Mouse (Mus musculus): ENCODE measurements at regions not wholly inside any gene's neighbourhood (a gene's known extent, or its start where the extent isn't known, plus 50 kb on each side); places are given as distances from the start of the nearest gene placed in this dataset.

GRCm38 (mm10) chr6:93130946-93131685 is 187.8 kb upstream of the Adamts9 start:
- no peak for DNase-seq (ENCODE audit: low read depth, low spot score)
- H3K36me3 ChIP-seq (ENCODE audit: control insufficient read depth in 1 of 2, insufficient read depth in 2 of 2, low read length in 2 of 2), result no peaks in the 10 kb centered on the region
- no peak for TF ChIP-seq ZNF384 (IDR thresholded peaks at IDR 0.05; ENCODE audit: low read depth, low read length)
- no peak for TF ChIP-seq KAT2A (conservative IDR thresholded peaks at IDR 0.05; ENCODE audit: low read depth, low read length)
- no peak for TF ChIP-seq POLR2AphosphoS2 (IDR thresholded peaks at IDR 0.05; ENCODE audit: low read length)
- TF ChIP-seq MYC (IDR thresholded peaks at IDR 0.05; ENCODE audit: low read depth, low read length), result no peak
- no peak for TF ChIP-seq ZKSCAN1 (IDR thresholded peaks at IDR 0.05; ENCODE audit: low read depth, low read length)
- TF ChIP-seq POLR2AphosphoS5 (IDR thresholded peaks at IDR 0.05; ENCODE audit: borderline replicate concordance, low read depth, low read length), result no peak
- TF ChIP-seq ELF1 (IDR thresholded peaks at IDR 0.05; ENCODE audit: low read depth, low read length), result no peak
- TF ChIP-seq CHD1 (IDR thresholded peaks at IDR 0.05; ENCODE audit: low read depth, low read length), result no peak
- no peak for TF ChIP-seq BHLHE40 (IDR thresholded peaks at IDR 0.05; ENCODE audit: borderline replicate concordance, low read depth, low read length)
- TF ChIP-seq GABPA (IDR thresholded peaks at IDR 0.05; ENCODE audit: low read depth, low read length), result no peak
- TF ChIP-seq GATA1 (IDR thresholded peaks at IDR 0.05; ENCODE audit: low read depth, low read length), result no peak
- no peak overlapping the region for H3K9ac ChIP-seq (ENCODE audit: control insufficient read depth, low read depth, low read length, poor library complexity, severe bottlenecking)
- H3K79me2 ChIP-seq (ENCODE audit: control insufficient read depth, insufficient read depth, low read length, poor library complexity), result no peaks in the 10 kb centered on the region
- H3K4me1 ChIP-seq (ENCODE audit: control insufficient read depth in 1 of 2, insufficient read depth in 2 of 2, low read length in 2 of 2), result no peaks in the 10 kb centered on the region
- H3K9me3 ChIP-seq (replicated peaks; ENCODE audit: insufficient read depth, low read length), result no peaks in the 10 kb centered on the region
- H3K4me3 ChIP-seq (ENCODE audit: control insufficient read depth in 1 of 2, insufficient read depth in 1 of 2, low read depth in 2 of 2, low read length in 2 of 2), result no peak overlapping the region
- no peaks in the 10 kb centered on the region for H3K27me3 ChIP-seq (ENCODE audit: control insufficient read depth in 1 of 2, insufficient read depth in 2 of 2, low read length in 2 of 2)
- no peak overlapping the region for H3K27ac ChIP-seq (ENCODE audit: control insufficient read depth, low read depth, low read length)

GRCm38 (mm10) chr6:93119482-93119881 is 176.2 kb upstream of the Adamts9 start:
- Histone ChIP-seq H3K9me3 (replicated peaks; ENCODE audit: insufficient read depth, low read length) (no peaks in the 10 kb centered on the region), H3K79me2 (ENCODE audit: control insufficient read depth, insufficient read depth, low read length, poor library complexity) (no peaks in the 10 kb centered on the region), H3K27ac (ENCODE audit: control insufficient read depth, low read depth, low read length) (no peak overlapping the region), H3K4me3 (ENCODE audit: control insufficient read depth in 1 of 2, insufficient read depth in 1 of 2, low read depth in 2 of 2, low read length in 2 of 2) (no peak overlapping the region), H3K4me1 (ENCODE audit: control insufficient read depth in 1 of 2, insufficient read depth in 2 of 2, low read length in 2 of 2) (no peaks in the 10 kb centered on the region), H3K27me3 (ENCODE audit: control insufficient read depth in 1 of 2, insufficient read depth in 2 of 2, low read length in 2 of 2) (no peaks in the 10 kb centered on the region), H3K9ac (ENCODE audit: control insufficient read depth, low read depth, low read length, poor library complexity, severe bottlenecking) (no peak overlapping the region), H3K36me3 (ENCODE audit: control insufficient read depth in 1 of 2, insufficient read depth in 2 of 2, low read length in 2 of 2) (no peaks in the 10 kb centered on the region)
- TF ChIP-seq TAL1 (IDR thresholded peaks at IDR 0.05; ENCODE audit: low read length) (no peak), MAX (IDR thresholded peaks at IDR 0.05; ENCODE audit: low read length) (no peak), ZC3H11A (IDR thresholded peaks at IDR 0.05; ENCODE audit: low read depth, low read length) (no peak), ELF1 (IDR thresholded peaks at IDR 0.05; ENCODE audit: low read depth, low read length) (no peak), BHLHE40 (IDR thresholded peaks at IDR 0.05; ENCODE audit: borderline replicate concordance, low read depth, low read length) (no peak), JUND (IDR thresholded peaks at IDR 0.05; ENCODE audit: low read depth, low read length) (no peak), TCF12 (IDR thresholded peaks at IDR 0.05; ENCODE audit: low read depth, low read length) (no peak), RCOR1 (IDR thresholded peaks at IDR 0.05; ENCODE audit: low read depth, low read length) (no peak), KAT2A (conservative IDR thresholded peaks at IDR 0.05; ENCODE audit: low read depth, low read length) (no peak), POLR2A (IDR thresholded peaks at IDR 0.05; ENCODE audit: control insufficient read depth in 1 of 2, insufficient read depth in 1 of 2, low read depth in 1 of 2, low read length in 2 of 2, poor library complexity in 1 of 2) (no peak)
- DNase-seq (ENCODE audit: low read depth, low spot score), result no peak
